Mouse (Mus musculus) left cerebral cortex, adult 18-20 months (tissue): Measurements from ENCODE around the gene Hapln4. TPM values are rescaled to one million over a fixed set of nuclear protein-coding genes. Genes with fewer than 3 reads are reported as not detected.
"Not testable (repeated sequence)": the region's sequence is repeated elsewhere in the genome, so short reads cannot be mapped to it uniquely, and the experiment has no call there.

Experiments used
- DNase-seq, 2 experiments: peaks; one replicate each; pipeline ENCODE4 v3.0.0; 2021 to 2022; ENCODE audit warnings: low spot score in 2 of 2, mixed read lengths in 1 of 2
- long read RNA-seq, 2 experiments: library from polyadenylated mRNA; stranded (forward); transcript quantifications; one replicate each; pipeline ENCODE4 v2.0.0; 2021
- total RNA-seq, 2 experiments: library from RNA; stranded (reverse); gene quantifications; 2 replicates each; pipeline ENCODE4 v1.2.3; 2021

The Hapln4 gene
- total RNA-seq, result 100 to 1,000 TPM in 1 of 2 experiments, 10 to 100 TPM in 1; 97.9 to 111 TPM
- long read RNA-seq, experiment 1, transcript Hapln4-201 (5 exons, 3,648 nt), result major isoform, 113 of 156 reads
- long read RNA-seq, experiment 1, partial matches to known transcripts, result 37 of 156 reads
- long read RNA-seq, experiment 1, other reads (novel, unspliced or antisense), result 6 of 156 reads
- long read RNA-seq, experiment 2, transcript Hapln4-201 (5 exons, 3,648 nt), result major isoform, 84 of 115 reads
- long read RNA-seq, experiment 2, partial matches to known transcripts, result 13 of 115 reads
- long read RNA-seq, experiment 2, other reads (novel, unspliced or antisense), result 18 of 115 reads

GRCm38 (mm10) chr8:70083285-70083684, at the start of gene Hapln4:
Gene Hapln4 (plus strand): TSS chr8:70083457.
- DNase-seq, result peak; percentile 79 to 87

- no peak for DNase-seq
Observed at GRCm38 (mm10) chr8:70037994-70038393, 45.3 kb upstream of the Hapln4 start.

- DNase-seq, result peak in 1 of 2 experiments; percentile 19
Observed at GRCm38 (mm10) chr8:70041885-70042546, 41.2 kb upstream of the Hapln4 start.

GRCm38 (mm10) chr8:70042583-70043455, 40.4 kb upstream of the Hapln4 start, which contains the start of the genes Mau2 and Sugp1:
Gene Mau2 (minus strand): TSS chr8:70042734.
Gene Sugp1 (plus strand): TSS chr8:70042813.
- DNase-seq, result peak; percentile 94

GRCm38 (mm10) chr8:70043996-70044395, 39.3 kb upstream of the Hapln4 start:
- DNase-seq, result no peak

GRCm38 (mm10) chr8:70049662-70050061, 33.6 kb upstream of the Hapln4 start:
- DNase-seq, result no peak

GRCm38 (mm10) chr8:70050434-70050833, 32.8 kb upstream of the Hapln4 start:
- DNase-seq, result not testable (repeated sequence)

GRCm38 (mm10) chr8:70057721-70058120, 25.5 kb upstream of the Hapln4 start:
- no peak for DNase-seq

GRCm38 (mm10) chr8:70071836-70072440, 11.3 kb upstream of the Hapln4 start:
- no peak for DNase-seq

- no peak for DNase-seq
Observed at GRCm38 (mm10) chr8:70072441-70073069, 10.7 kb upstream of the Hapln4 start, which contains the start of gene Tm6sf2. Gene Tm6sf2 (plus strand): TSS chr8:70072924.

GRCm38 (mm10) chr8:70073120-70073519, 10.1 kb upstream of the Hapln4 start:
- no peak for DNase-seq

- DNase-seq, result no peak
Observed at GRCm38 (mm10) chr8:70073682-70074081, 9.6 kb upstream of the Hapln4 start.

GRCm38 (mm10) chr8:70081976-70082375, 1.3 kb upstream of the Hapln4 start:
- no peak for DNase-seq

GRCm38 (mm10) chr8:70084191-70085065, 1.2 kb downstream of the Hapln4 start:
- no peak for DNase-seq

- DNase-seq, result no peak
Observed at GRCm38 (mm10) chr8:70086151-70086550, 2.9 kb downstream of the Hapln4 start.

GRCm38 (mm10) chr8:70087237-70087636, 4.0 kb downstream of the Hapln4 start:
- DNase-seq, result no peak

GRCm38 (mm10) chr8:70087836-70088650, 4.8 kb downstream of the Hapln4 start:
- DNase-seq, result peak; percentile 72 to 81

- DNase-seq, result no peak
Observed at GRCm38 (mm10) chr8:70089296-70089960, 6.2 kb downstream of the Hapln4 start.
